Mouse (Mus musculus) cortical plate, adult 2 months (tissue): Measurements from ENCODE around the gene Top2a.

Experiments
- CTCF ChIP-seq: fragments of 200-500 bp; IDR thresholded peaks from 2 replicates; pipeline ENCODE4 v1.5.1; 2011; ENCODE audit warnings: mild to moderate bottlenecking, control low read depth, low read length; ENCODE audit not compliant: insufficient read depth; ENCODE audit errors: extremely low read depth
- POLR2A ChIP-seq: fragments of 200-500 bp; IDR thresholded peaks from 2 replicates; pipeline ENCODE4 v1.6.1; 2011; ENCODE audit warnings: mild to moderate bottlenecking, low read length, control low read depth; ENCODE audit not compliant: insufficient read depth; ENCODE audit errors: extremely low read depth

DNA sequence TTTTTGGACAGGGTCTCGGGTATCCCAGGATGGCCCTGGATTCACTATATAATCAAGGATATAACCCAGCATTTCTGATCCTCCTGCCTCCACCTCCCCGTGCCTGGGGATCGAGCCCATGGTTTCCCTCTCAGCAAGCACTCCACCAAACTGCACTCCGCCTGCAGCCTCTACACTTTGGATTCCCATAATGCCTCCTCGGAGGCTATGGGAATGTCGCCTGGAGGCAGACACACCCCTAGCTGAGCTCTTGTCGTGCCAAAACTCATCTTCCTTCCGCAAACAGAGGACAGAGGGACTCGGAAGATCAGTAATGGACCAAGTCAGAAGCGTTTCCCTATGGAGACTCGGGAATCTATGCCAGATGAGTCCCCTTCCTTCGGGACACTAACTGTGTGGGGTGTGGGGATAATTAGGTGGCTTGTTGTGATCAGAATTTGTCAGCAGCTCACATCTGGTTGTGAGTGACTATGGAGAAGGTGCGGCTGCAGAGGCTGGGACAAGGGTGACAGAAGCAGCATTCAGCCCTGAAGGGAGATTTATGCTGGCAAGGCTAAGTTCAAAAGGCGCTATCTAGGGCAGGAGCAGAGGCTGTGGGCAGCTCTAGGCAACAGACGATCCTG, 45.4 kb downstream of the Top2a start:
- TF ChIP-seq CTCF (no peak), POLR2A (no peak)
